Mouse (Mus musculus) retina, adult 2 months (tissue): ENCODE results near the gene Runx3.
"Not testable (repeated sequence)": the region's sequence is repeated elsewhere in the genome, so short reads cannot be mapped to it uniquely, and the experiment has no call there.

Experiments
- DNase-seq: peaks from one replicate; pipeline ENCODE4 v3.0.0-alpha.2; 2012; ENCODE audit warnings: low read depth, low spot score

Runx3 gene

GRCm38 (mm10) chr4:135169096-135169495, 48.6 kb downstream of the Runx3 start:
- DNase-seq: no peak

- no peak for DNase-seq
Observed at GRCm38 (mm10) chr4:135169501-135169900, 49.0 kb downstream of the Runx3 start.

GRCm38 (mm10) chr4:135171304-135171875, 50.9 kb downstream of the Runx3 start:
- DNase-seq: no peak

- no peak for DNase-seq
Observed at GRCm38 (mm10) chr4:135175406-135176120, 55.1 kb downstream of the Runx3 start.

GRCm38 (mm10) chr4:135177568-135177967, 57.1 kb downstream of the Runx3 start:
- no peak for DNase-seq

GRCm38 (mm10) chr4:135179077-135179481, 58.6 kb downstream of the Runx3 start:
- DNase-seq: no peak

- no peak for DNase-seq
Observed at GRCm38 (mm10) chr4:135181819-135182218, 61.4 kb downstream of the Runx3 start.

GRCm38 (mm10) chr4:135184277-135184676, 63.8 kb downstream of the Runx3 start:
- not testable (repeated sequence) for DNase-seq

- no peak for DNase-seq
Observed at GRCm38 (mm10) chr4:135189452-135190008, 69.1 kb downstream of the Runx3 start.

GRCm38 (mm10) chr4:135190364-135190763, 69.9 kb downstream of the Runx3 start:
- no peak for DNase-seq

- no peak for DNase-seq
Observed at GRCm38 (mm10) chr4:135191185-135191584, 70.7 kb downstream of the Runx3 start.

GRCm38 (mm10) chr4:135191604-135192003, 71.2 kb downstream of the Runx3 start:
- no peak for DNase-seq

- no peak for DNase-seq
Observed at GRCm38 (mm10) chr4:135192841-135193240, 72.4 kb downstream of the Runx3 start.

- DNase-seq: no peak
Observed at GRCm38 (mm10) chr4:135197857-135198256, 77.4 kb downstream of the Runx3 start.

GRCm38 (mm10) chr4:135201771-135202170, 81.3 kb downstream of the Runx3 start:
- no peak for DNase-seq

GRCm38 (mm10) chr4:135203279-135203678, 82.8 kb downstream of the Runx3 start:
- no peak for DNase-seq

- DNase-seq: no peak
Observed at GRCm38 (mm10) chr4:135203806-135204560, 83.5 kb downstream of the Runx3 start.

- no peak for DNase-seq
Observed at GRCm38 (mm10) chr4:135204666-135205065, 84.2 kb downstream of the Runx3 start.

GRCm38 (mm10) chr4:135205254-135205653, 84.8 kb downstream of the Runx3 start:
- no peak for DNase-seq

GRCm38 (mm10) chr4:135205711-135206600, 85.5 kb downstream of the Runx3 start:
- DNase-seq: peak; percentile 37

- no peak for DNase-seq
Observed at GRCm38 (mm10) chr4:135209846-135210245, 89.4 kb downstream of the Runx3 start.
